Mouse (Mus musculus): ENCODE measurements around the gene N4bp2l1. TPM values are rescaled to one million over a fixed set of nuclear protein-coding genes. Genes with fewer than 3 reads are reported as not detected.
"Not testable (repeated sequence)": the region's sequence is repeated elsewhere in the genome, so short reads cannot be mapped to it uniquely, and the experiment has no call there.

Gene N4bp2l1
- 26.2 and 29.2 TPM in 2 replicates for polyA plus RNA-seq (2011; ENCODE audit: insufficient read depth, insufficient read length, low replicate concordance, missing spikeins)

DNA sequence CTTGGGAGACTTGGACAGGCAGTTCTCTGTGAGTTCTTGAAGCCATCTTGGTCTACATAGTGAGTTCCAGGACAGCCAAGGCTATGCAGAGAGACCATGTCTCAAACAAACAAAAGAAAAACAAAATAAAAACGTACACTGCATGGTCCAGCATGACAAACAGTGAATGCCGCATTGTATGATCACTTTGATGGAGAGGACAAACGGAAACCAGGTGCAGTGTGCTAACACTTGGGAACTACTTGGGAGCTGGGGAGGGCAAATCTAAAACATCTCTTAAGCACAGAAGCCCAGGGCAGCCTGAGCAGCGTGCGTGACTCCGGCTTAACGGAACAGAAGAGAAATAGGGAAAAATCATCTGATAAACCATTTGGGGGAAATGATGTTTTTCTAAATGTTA, at the start of gene N4bp2l1:
Gene N4bp2l1 (minus strand): TSS at position 101 of the 400 bp plus-strand sequence.
- TF ChIP-seq CTCF (IDR thresholded peaks at IDR 0.05; ENCODE audit: control insufficient read depth, insufficient read depth, low read length) = no peak
- TF ChIP-seq POLR2A (IDR thresholded peaks at IDR 0.05; ENCODE audit: borderline replicate concordance, control insufficient read depth, low read depth, low read length) = no peak
- H3K4me1 ChIP-seq (ENCODE audit: control insufficient read depth, insufficient read depth, low read length) = peaks cover 9% of the 10 kb centered on the region; the same call in 1 of the 2 replicates
- H3K27ac ChIP-seq (ENCODE audit: control insufficient read depth, insufficient read depth, low read depth, low read length, poor library complexity) = no peak within 1 kb of the TSS
- 89% methylated on average over 7 of the region's 7 CpGs for WGBS
- no peak within 1 kb of the TSS for H3K4me3 ChIP-seq (replicated peaks; ENCODE audit: control insufficient read depth, low read depth, low read length)

DNA sequence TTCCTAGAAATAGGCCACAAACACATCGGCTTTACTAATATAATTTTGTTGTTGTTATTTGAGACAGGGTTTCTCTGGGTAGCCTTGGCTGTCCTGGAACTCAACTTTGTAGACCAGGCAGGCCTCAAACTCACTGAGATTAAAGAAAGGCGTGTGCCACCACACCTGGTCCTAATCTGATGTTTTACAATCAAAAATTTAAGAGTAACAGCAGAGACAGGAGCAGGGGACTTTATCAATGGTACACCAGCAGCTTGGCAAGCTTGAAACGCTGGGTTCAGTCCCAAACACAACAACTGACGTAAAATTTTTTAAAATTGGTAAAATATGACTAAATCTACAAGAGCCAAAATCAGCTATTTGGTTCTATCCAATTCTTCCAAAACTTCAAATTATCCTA, 47.9 kb upstream of the N4bp2l1 start:
- Histone ChIP-seq H3K27ac (ENCODE audit: control insufficient read depth, insufficient read depth, low read depth, low read length, poor library complexity) (no peak overlapping the region), H3K4me1 (ENCODE audit: control insufficient read depth, insufficient read depth, low read length) (no peaks in the 10 kb centered on the region; the same call in 1 of the 2 replicates), H3K4me3 (replicated peaks; ENCODE audit: control insufficient read depth, low read depth, low read length) (no peak overlapping the region)
- TF ChIP-seq POLR2A (IDR thresholded peaks at IDR 0.05; ENCODE audit: borderline replicate concordance, control insufficient read depth, low read depth, low read length) (no peak), CTCF (IDR thresholded peaks at IDR 0.05; ENCODE audit: control insufficient read depth, insufficient read depth, low read length) (no peak)
- 61% methylated on average over 4 of the region's 4 CpGs for WGBS

GRCm38 (mm10) chr5:150643390-150643789, 46.4 kb upstream of the N4bp2l1 start:
- WGBS = 94% methylated on average over 4 of the region's 4 CpGs
- not testable (repeated sequence) for H3K4me1 ChIP-seq (ENCODE audit: control insufficient read depth, insufficient read depth, low read length); H3K4me3 ChIP-seq (replicated peaks; ENCODE audit: control insufficient read depth, low read depth, low read length); H3K27ac ChIP-seq (ENCODE audit: control insufficient read depth, insufficient read depth, low read depth, low read length, poor library complexity)

- TF ChIP-seq CTCF (IDR thresholded peaks at IDR 0.05; ENCODE audit: control insufficient read depth, insufficient read depth, low read length) (no peak), POLR2A (IDR thresholded peaks at IDR 0.05; ENCODE audit: borderline replicate concordance, control insufficient read depth, low read depth, low read length) (no peak)
- Histone ChIP-seq H3K27ac (ENCODE audit: control insufficient read depth, insufficient read depth, low read depth, low read length, poor library complexity) (no peak overlapping the region), H3K4me1 (ENCODE audit: control insufficient read depth, insufficient read depth, low read length) (no peaks in the 10 kb centered on the region; the same call in 1 of the 2 replicates), H3K4me3 (replicated peaks; ENCODE audit: control insufficient read depth, low read depth, low read length) (no peak overlapping the region)
- 56% methylated on average over 3 of the region's 3 CpGs for WGBS
These were observed 44.5 kb upstream of the N4bp2l1 start for GRCm38 (mm10) chr5:150641440-150641839.

- Histone ChIP-seq H3K27ac (ENCODE audit: control insufficient read depth, insufficient read depth, low read depth, low read length, poor library complexity) (no peak overlapping the region), H3K4me1 (ENCODE audit: control insufficient read depth, insufficient read depth, low read length) (no peaks in the 10 kb centered on the region), H3K4me3 (replicated peaks; ENCODE audit: control insufficient read depth, low read depth, low read length) (no peak overlapping the region)
- 85% methylated on average over 2 of the region's 2 CpGs for WGBS
- TF ChIP-seq CTCF (IDR thresholded peaks at IDR 0.05; ENCODE audit: control insufficient read depth, insufficient read depth, low read length) = no peak
- TF ChIP-seq POLR2A (IDR thresholded peaks at IDR 0.05; ENCODE audit: borderline replicate concordance, control insufficient read depth, low read depth, low read length) = no peak
These were observed 32.7 kb upstream of the N4bp2l1 start for GRCm38 (mm10) chr5:150629692-150630091.

DNA sequence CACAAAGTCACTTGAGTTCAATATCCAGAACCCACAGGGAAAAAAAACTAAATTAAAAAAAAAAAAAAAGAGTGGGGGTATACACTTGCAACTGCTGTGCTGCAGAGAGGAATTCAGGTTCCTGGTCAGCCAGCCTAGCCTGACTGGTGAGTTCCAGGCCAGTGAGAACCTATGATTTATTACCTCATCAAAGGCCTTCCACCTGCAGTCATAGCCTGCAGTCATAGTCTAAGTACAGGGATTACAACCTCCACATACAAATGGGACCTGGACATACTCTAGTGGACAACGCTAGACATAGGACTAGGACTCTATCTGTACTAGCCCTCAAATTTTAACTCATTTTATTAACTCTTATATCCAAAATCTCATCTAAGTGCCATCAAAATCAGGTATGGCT, 32.3 kb upstream of the N4bp2l1 start:
- WGBS = 100% methylated on average over 1 of the region's 1 CpGs
- TF ChIP-seq POLR2A (IDR thresholded peaks at IDR 0.05; ENCODE audit: borderline replicate concordance, control insufficient read depth, low read depth, low read length) = no peak
- no peak for TF ChIP-seq CTCF (IDR thresholded peaks at IDR 0.05; ENCODE audit: control insufficient read depth, insufficient read depth, low read length)
- Histone ChIP-seq H3K4me1 (ENCODE audit: control insufficient read depth, insufficient read depth, low read length) (no peaks in the 10 kb centered on the region), H3K27ac (ENCODE audit: control insufficient read depth, insufficient read depth, low read depth, low read length, poor library complexity) (no peak overlapping the region), H3K4me3 (replicated peaks; ENCODE audit: control insufficient read depth, low read depth, low read length) (no peak overlapping the region)

GRCm38 (mm10) chr5:150625528-150625927, 28.5 kb upstream of the N4bp2l1 start:
- TF ChIP-seq POLR2A (IDR thresholded peaks at IDR 0.05; ENCODE audit: borderline replicate concordance, control insufficient read depth, low read depth, low read length) = no peak
- no peak for TF ChIP-seq CTCF (IDR thresholded peaks at IDR 0.05; ENCODE audit: control insufficient read depth, insufficient read depth, low read length)
- Histone ChIP-seq H3K27ac (ENCODE audit: control insufficient read depth, insufficient read depth, low read depth, low read length, poor library complexity) (no peak overlapping the region), H3K4me3 (replicated peaks; ENCODE audit: control insufficient read depth, low read depth, low read length) (no peak overlapping the region), H3K4me1 (ENCODE audit: control insufficient read depth, insufficient read depth, low read length) (no peaks in the 10 kb centered on the region; the same call in 1 of the 2 replicates)
- WGBS = 76% methylated on average over 7 of the region's 7 CpGs

DNA sequence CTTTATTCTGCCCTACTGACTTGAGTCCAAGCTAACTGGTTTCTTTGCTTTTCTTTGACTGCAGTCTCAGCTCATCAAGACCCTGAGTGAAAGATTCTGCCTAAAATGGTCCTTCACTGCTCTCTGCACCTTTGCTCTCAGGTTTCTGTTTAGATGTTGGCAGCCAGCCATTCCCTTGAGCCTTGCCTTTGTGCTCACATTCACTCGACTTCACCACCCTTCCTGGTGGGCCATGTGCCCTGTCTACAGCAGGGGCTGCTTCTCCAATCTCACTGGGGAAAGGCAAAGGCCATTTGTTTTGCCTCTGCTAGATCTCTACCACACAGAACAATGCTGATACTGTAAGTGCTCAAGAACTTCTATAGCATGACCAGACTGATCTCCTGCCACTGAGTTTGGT, 25.8 kb upstream of the N4bp2l1 start:
- WGBS = 39% methylated on average over 1 of the region's 1 CpGs
- Histone ChIP-seq H3K4me1 (ENCODE audit: control insufficient read depth, insufficient read depth, low read length) (no peaks in the 10 kb centered on the region; the same call in 1 of the 2 replicates), H3K27ac (ENCODE audit: control insufficient read depth, insufficient read depth, low read depth, low read length, poor library complexity) (no peak overlapping the region), H3K4me3 (replicated peaks; ENCODE audit: control insufficient read depth, low read depth, low read length) (no peak overlapping the region)
- TF ChIP-seq POLR2A (IDR thresholded peaks at IDR 0.05; ENCODE audit: borderline replicate concordance, control insufficient read depth, low read depth, low read length) (no peak), CTCF (IDR thresholded peaks at IDR 0.05; ENCODE audit: control insufficient read depth, insufficient read depth, low read length) (no peak)

GRCm38 (mm10) chr5:150621592-150621991, 24.6 kb upstream of the N4bp2l1 start:
- Histone ChIP-seq H3K4me1 (ENCODE audit: control insufficient read depth, insufficient read depth, low read length) (no peaks in the 10 kb centered on the region; the same call in 1 of the 2 replicates), H3K27ac (ENCODE audit: control insufficient read depth, insufficient read depth, low read depth, low read length, poor library complexity) (no peak overlapping the region), H3K4me3 (replicated peaks; ENCODE audit: control insufficient read depth, low read depth, low read length) (no peak overlapping the region)
- WGBS = 3% methylated on average over 3 of the region's 3 CpGs
- no peak for TF ChIP-seq CTCF (IDR thresholded peaks at IDR 0.05; ENCODE audit: control insufficient read depth, insufficient read depth, low read length)
- no peak for TF ChIP-seq POLR2A (IDR thresholded peaks at IDR 0.05; ENCODE audit: borderline replicate concordance, control insufficient read depth, low read depth, low read length)

Measured in bone marrow, adult 2 months (tissue).